Mouse (Mus musculus) layer of hippocampus, postnatal 10 days (tissue): ENCODE data around the gene Senp5. TPM values are rescaled to one million over a fixed set of nuclear protein-coding genes. Genes with fewer than 3 reads are reported as not detected.

Experiments used
- DNase-seq, 2 experiments: peaks; one replicate each; pipeline ENCODE4 v3.0.0; 2021; ENCODE audit warnings: low spot score in 2 of 2
- total RNA-seq, 2 experiments: library from RNA; stranded (reverse); gene quantifications; 2 replicates each; pipeline ENCODE4 v1.2.3; 2021

Senp5 gene
- total RNA-seq, 2 experiments from 2014 or later = 41.5 to 42.7 TPM

- peak; percentile 85 to 89 for DNase-seq
Observed at GRCm38 (mm10) chr16:31943980-31944379, 59.1 kb downstream of the Senp5 start.

GRCm38 (mm10) chr16:31940586-31940985 lies 62.5 kb downstream of the Senp5 start:
- no peak for DNase-seq

- DNase-seq = no peak
Observed at GRCm38 (mm10) chr16:31938856-31939255, 64.2 kb downstream of the Senp5 start.

- DNase-seq = no peak
Observed at GRCm38 (mm10) chr16:31936568-31936967, 66.5 kb downstream of the Senp5 start.

- peak; percentile 40 to 55 for DNase-seq
Observed at GRCm38 (mm10) chr16:31935091-31935979, 67.8 kb downstream of the Senp5 start.

GRCm38 (mm10) chr16:31934550-31935010 lies 68.5 kb downstream of the Senp5 start:
- DNase-seq = no peak

GRCm38 (mm10) chr16:31933751-31934549 lies 69.1 kb downstream of the Senp5 start, which contains the start of gene Pigz:
Gene Pigz (plus strand): TSS chr16:31933851.
- peak; percentile 66 to 68 for DNase-seq

GRCm38 (mm10) chr16:31932840-31933697 lies 70.0 kb downstream of the Senp5 start:
- peak; percentile 91 to 92 for DNase-seq

- peak in 1 of 2 experiments; percentile 18 for DNase-seq
Observed at GRCm38 (mm10) chr16:31932255-31932654, 70.8 kb downstream of the Senp5 start.

- no peak for DNase-seq
Observed at GRCm38 (mm10) chr16:31931330-31931729, 71.8 kb downstream of the Senp5 start.

GRCm38 (mm10) chr16:31927412-31927811 lies 75.7 kb downstream of the Senp5 start:
- no peak for DNase-seq

GRCm38 (mm10) chr16:31926547-31927182 lies 76.4 kb downstream of the Senp5 start:
- DNase-seq = no peak

GRCm38 (mm10) chr16:31926091-31926490 lies 77.0 kb downstream of the Senp5 start:
- no peak for DNase-seq

- no peak for DNase-seq
Observed at GRCm38 (mm10) chr16:31924368-31924767, 78.7 kb downstream of the Senp5 start.

- peak; percentile 87 to 92 for DNase-seq
Observed at GRCm38 (mm10) chr16:31918248-31918724, 84.8 kb downstream of the Senp5 start.

- DNase-seq = no peak
Observed at GRCm38 (mm10) chr16:31917776-31918175, 85.3 kb downstream of the Senp5 start.

- no peak for DNase-seq
Observed at GRCm38 (mm10) chr16:31910281-31910847, 92.7 kb downstream of the Senp5 start.
